Mouse (Mus musculus) hindbrain, embryonic 11.5 days (tissue): ENCODE data around the gene Fastkd1. TPM values are rescaled to one million over a fixed set of nuclear protein-coding genes. Genes with fewer than 3 reads are reported as not detected.
A peak's percentile ranks its signal among the peaks of the same experiment; 100 is the strongest.
"Not testable (repeated sequence)": the region's sequence is repeated elsewhere in the genome, so short reads cannot be mapped to it uniquely, and the experiment has no call there.

Source experiments
- ATAC-seq: fragments of 200-750 bp; cut with Nextera tagmentation; 2 replicates; pipeline ENCODE4 v1.8.0; 2017; ENCODE audit warnings: mild to moderate bottlenecking, moderate TSS enrichment, moderate library complexity; ENCODE audit not compliant: low FRiP score
- DNase-seq: peaks from one replicate; pipeline ENCODE4 v3.0.0-alpha.2; 2015; ENCODE audit warnings: low spot score
- H3K27ac ChIP-seq: fragments of 300-500 bp; sonication (generic); 2 replicates; pipeline ENCODE4 v1.5.1; 2014; ENCODE audit warnings: mild to moderate bottlenecking, low read depth, low read length
- H3K27me3 ChIP-seq: fragments of 300-500 bp; sonication (generic); 2 replicates; pipeline ENCODE4 v1.6.1; 2014; ENCODE audit warnings: mild to moderate bottlenecking, low read length, moderate library complexity, mixed read lengths; ENCODE audit not compliant: control insufficient read depth, insufficient read depth
- H3K36me3 ChIP-seq: fragments of 300-500 bp; sonication (generic); 2 replicates; pipeline ENCODE4 v1.6.1; 2014; ENCODE audit warnings: mild to moderate bottlenecking, low read length, moderate library complexity, mixed read lengths; ENCODE audit not compliant: control insufficient read depth, insufficient read depth
- H3K4me1 ChIP-seq: fragments of 300-500 bp; sonication (generic); replicated peaks from 2 replicates; pipeline ENCODE4 v1.6.1; 2014; ENCODE audit warnings: low read length, mixed read lengths; ENCODE audit not compliant: control insufficient read depth, insufficient read depth
- H3K4me2 ChIP-seq: fragments of 300-500 bp; sonication (generic); replicated peaks from 2 replicates; pipeline ENCODE4 v1.6.1; 2014; ENCODE audit warnings: mild to moderate bottlenecking, low read depth, low read length
- H3K4me3 ChIP-seq: fragments of 300-500 bp; sonication (generic); 2 replicates; pipeline ENCODE4 v1.5.1; 2014; ENCODE audit warnings: low read depth, low read length
- H3K9ac ChIP-seq: fragments of 300-500 bp; sonication (generic); 2 replicates; pipeline ENCODE4 v1.6.1; 2014; ENCODE audit warnings: low read depth, low read length
- H3K9me3 ChIP-seq: fragments of 300-500 bp; sonication (generic); 2 replicates; pipeline ENCODE4 v1.6.1; 2016; ENCODE audit warnings: low read length; ENCODE audit not compliant: control insufficient read depth
- WGBS: fragments of 180-500 bp; shearing (Covaris S2); extraction: QIAGEN DNeasy Blood & Tissue Kit; methylation state at CpG from one replicate; pipeline ENCODE4 v1.1.7; 2014; 5-methylcytosine and 5-hydroxymethylcytosine counted together
- polyA plus RNA-seq: library from polyadenylated mRNA; unstranded; fragments of >200 nt; fragmentation: Nextera tagmentation; extraction: Ambion mirVana; gene quantifications from 2 replicates; pipeline ENCODE4 v1.2.1, GENCODE M21; 2014

Fastkd1 gene
- polyA plus RNA-seq, 1 experiment from 2014 or later = 19.5 TPM

DNA sequence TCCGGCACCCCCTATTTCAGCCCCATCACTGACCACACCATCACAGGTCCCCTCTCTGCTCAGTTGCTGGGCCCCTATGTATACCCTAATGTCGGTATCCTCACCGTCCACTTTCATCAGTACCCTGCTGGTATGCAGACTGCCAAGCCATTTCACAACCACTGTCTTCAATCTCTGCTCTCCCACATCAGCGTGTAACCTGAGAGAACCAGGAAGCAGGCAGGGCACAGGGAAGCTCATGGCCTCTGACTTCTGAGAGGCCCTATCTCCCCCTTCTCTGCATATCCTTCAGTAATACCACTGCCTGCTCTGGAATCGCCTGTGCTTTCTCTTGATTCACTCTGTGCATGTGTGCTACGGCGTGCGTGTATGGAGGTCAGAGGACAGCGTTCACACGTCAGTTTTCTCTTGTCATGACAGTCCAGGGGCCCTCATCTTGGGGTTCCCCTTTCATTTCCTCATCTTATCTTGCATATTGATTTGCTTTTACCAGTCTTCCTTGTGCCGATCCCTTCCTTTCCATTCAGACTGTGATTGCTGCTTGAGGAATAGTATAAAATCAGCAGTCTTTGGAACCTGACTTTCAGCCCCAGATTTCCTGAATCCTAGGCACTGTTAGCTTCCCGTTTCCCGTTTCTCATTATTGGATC is 49.4 kb downstream of the Fastkd1 start:
- 80% methylated on average over 13 of the region's 13 CpGs for WGBS
- Histone ChIP-seq H3K4me2 (no peak overlapping the region), H3K9me3 (no peaks in the 10 kb centered on the region), H3K27ac (no peak overlapping the region), H3K4me1 (no peaks in the 10 kb centered on the region), H3K4me3 (no peak overlapping the region), H3K9ac (no peak overlapping the region), H3K36me3 (no peaks in the 10 kb centered on the region), H3K27me3 (no peaks in the 10 kb centered on the region)
- DNase-seq (no peak), ATAC-seq (no peak)

DNA sequence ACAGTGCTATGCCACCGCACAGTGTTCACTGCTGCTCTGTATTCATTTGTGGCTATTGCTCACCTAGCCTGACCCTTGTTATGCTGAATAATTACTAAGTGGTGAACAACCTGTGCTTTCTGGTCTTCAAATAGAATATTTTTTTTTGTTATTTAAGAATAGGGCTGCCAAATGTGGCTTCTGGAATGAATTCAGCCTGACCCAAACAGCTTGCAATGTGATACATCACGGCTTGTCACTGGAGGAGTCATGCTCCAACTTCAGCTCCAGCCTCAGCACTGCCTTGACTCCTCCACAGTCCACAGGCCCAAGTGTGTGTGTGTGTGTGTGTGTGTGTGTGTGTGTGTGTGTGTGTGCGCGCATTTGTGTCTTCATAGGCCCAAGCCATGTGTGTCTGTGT is 54.0 kb downstream of the Fastkd1 start:
- H3K27ac ChIP-seq = no peak overlapping the region
- no peak overlapping the region for H3K4me3 ChIP-seq
- H3K9me3 ChIP-seq = no peaks in the 10 kb centered on the region
- H3K36me3 ChIP-seq = no peaks in the 10 kb centered on the region
- no peaks in the 10 kb centered on the region for H3K27me3 ChIP-seq
- H3K4me1 ChIP-seq = no peaks in the 10 kb centered on the region
- ATAC-seq (no peak), DNase-seq (no peak)
- no peak overlapping the region for H3K4me2 ChIP-seq
- H3K9ac ChIP-seq = no peak overlapping the region
- WGBS = 98% methylated on average over 4 of the region's 4 CpGs

DNA sequence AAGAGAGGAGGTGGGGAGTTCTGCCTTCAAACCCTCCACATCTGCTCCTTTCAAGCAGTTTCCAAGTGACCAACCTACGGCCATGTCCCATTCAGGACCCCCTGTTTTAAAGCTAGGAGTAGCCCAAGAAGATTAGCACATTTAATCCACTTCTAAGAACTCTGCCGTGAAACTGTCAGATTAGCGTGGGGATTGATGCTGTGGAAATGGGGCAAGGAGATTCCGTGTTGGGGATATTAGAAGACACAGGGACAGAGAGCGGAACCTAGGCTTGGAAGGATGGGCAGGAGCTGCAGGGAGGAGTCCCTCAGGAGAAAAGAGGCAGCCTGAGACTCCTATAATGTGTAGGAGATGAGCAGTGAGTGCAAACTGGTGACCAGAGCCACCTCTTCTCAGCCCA is 63.6 kb downstream of the Fastkd1 start:
- no peaks in the 10 kb centered on the region for H3K9me3 ChIP-seq
- no peaks in the 10 kb centered on the region for H3K36me3 ChIP-seq
- no peaks in the 10 kb centered on the region for H3K4me1 ChIP-seq
- H3K4me3 ChIP-seq = no peak overlapping the region
- 91% methylated on average over 5 of the region's 5 CpGs for WGBS
- ATAC-seq = no peak
- no peaks in the 10 kb centered on the region for H3K27me3 ChIP-seq
- H3K9ac ChIP-seq = no peak overlapping the region
- no peak overlapping the region for H3K27ac ChIP-seq
- DNase-seq = no peak
- no peak overlapping the region for H3K4me2 ChIP-seq

DNA sequence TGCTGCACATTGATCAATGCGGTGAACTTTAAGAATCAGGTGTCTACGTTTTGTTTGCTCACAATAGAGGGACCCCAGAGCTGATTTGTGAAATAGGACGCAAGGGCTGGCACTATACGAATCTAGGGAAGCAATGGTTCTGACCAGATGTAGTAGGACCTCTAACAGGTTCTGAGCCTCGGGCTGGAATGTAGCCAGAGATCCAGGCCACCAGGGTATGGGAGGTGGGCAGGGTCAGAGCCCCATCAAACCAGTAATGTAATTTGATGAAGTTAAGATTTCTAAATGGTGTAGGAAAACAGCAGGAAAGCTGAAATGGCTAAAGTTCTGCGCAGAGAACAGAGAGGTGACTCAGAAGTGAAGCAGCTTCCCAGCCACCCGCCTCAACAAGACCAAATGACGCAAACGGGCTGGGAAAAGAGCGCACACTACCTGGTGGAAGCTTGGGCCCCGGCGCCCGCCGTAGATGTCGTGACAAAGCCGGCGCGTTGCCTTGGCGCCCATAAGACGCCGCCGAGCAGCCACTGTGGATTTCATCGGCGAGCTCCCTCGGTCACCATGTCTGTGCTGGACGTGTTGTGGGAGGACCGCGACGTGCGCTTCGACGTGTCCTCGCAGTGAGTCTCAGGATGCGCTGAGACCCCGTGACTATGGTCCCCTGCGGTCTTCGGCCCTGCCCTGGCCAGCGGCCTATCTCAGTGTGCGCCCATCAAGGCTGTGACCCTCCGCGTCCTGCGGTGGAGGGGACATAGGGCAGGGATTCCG is 66.4 kb downstream of the Fastkd1 start, which contains the start of gene Bbs5:
TSS of gene Bbs5 (plus strand) at position 446 of the 765 bp plus-strand sequence.
- H3K4me3 ChIP-seq = peak within 1 kb of the TSS; percentile 75
- H3K4me2 ChIP-seq = peak within 1 kb of the TSS; percentile 76
- no peak within 1 kb of the TSS for H3K27ac ChIP-seq
- H3K4me1 ChIP-seq = no peaks in the 10 kb centered on the region
- H3K9me3 ChIP-seq = no peaks in the 10 kb centered on the region
- WGBS = 3% methylated on average over 43 of the region's 43 CpGs
- H3K27me3 ChIP-seq = no peaks in the 10 kb centered on the region
- H3K9ac ChIP-seq = peak within 1 kb of the TSS; percentile 72
- no peaks in the 10 kb centered on the region for H3K36me3 ChIP-seq
- peak; percentile 92 for DNase-seq
- ATAC-seq = peak; percentile 94

DNA sequence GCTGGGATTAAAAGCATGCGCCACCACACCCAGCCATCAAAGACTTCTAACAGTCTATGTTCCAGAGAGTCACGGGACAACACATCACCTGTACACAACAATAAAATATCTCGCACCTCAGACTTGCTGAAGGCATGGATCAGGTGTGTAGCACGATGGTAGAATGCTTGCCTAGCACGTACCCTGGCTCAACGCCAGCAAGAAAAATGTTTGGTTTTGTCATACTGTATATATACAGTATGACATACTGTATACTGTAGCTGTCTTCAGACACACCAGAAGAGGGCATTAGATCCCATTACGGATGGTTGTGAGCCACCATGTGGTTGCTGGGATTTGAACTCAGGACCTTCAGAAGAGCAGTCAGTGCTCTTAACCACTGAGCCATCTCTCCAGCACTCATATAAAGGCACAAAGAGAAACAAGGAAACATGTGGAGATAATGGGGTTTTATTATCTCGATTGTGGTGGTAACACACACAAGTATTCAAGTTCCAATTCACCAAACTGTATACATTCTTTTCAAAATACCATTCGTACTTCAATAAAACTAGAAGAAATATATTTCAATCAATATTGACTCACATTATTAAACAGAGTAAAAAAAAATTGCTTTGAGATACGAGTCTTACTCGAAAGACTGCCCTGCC is 68.2 kb downstream of the Fastkd1 start:
- Histone ChIP-seq H3K36me3 (no peaks in the 10 kb centered on the region), H3K4me3 (no peak overlapping the region), H3K4me1 (no peaks in the 10 kb centered on the region), H3K27me3 (no peaks in the 10 kb centered on the region), H3K9ac (no peak overlapping the region), H3K4me2 (no peak overlapping the region), H3K9me3 (no peaks in the 10 kb centered on the region), H3K27ac (no peak overlapping the region)
- WGBS = 95% methylated on average over 11 of the region's 11 CpGs
- ATAC-seq (no peak), DNase-seq (no peak)

DNA sequence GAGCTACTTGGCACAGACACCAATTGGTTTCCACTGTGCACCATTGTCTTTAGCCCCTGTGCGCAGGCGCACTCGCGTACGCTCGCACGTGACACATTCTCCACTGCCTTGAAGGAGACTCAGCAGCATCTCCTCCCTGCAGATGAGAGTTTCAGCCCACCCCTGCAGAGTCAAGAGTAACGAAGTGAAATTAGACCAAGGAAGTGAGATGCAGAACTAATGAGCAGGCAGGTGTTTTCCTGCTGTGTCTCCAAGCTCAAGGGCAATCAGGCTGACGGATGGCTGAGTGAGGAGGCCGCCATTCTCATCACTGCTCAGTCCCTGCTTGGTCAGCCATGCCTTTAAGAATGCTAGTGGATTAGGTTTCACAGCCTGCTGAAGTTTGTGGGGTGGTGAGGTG is 73.2 kb downstream of the Fastkd1 start:
- no peaks in the 10 kb centered on the region for H3K27me3 ChIP-seq
- H3K36me3 ChIP-seq = no peaks in the 10 kb centered on the region
- no peaks in the 10 kb centered on the region for H3K9me3 ChIP-seq
- DNase-seq = no peak
- no peak overlapping the region for H3K27ac ChIP-seq
- no peaks in the 10 kb centered on the region for H3K4me1 ChIP-seq
- ATAC-seq = no peak
- H3K9ac ChIP-seq = no peak overlapping the region
- no peak overlapping the region for H3K4me3 ChIP-seq
- no peak overlapping the region for H3K4me2 ChIP-seq
- WGBS = 71% methylated on average over 10 of the region's 10 CpGs

DNA sequence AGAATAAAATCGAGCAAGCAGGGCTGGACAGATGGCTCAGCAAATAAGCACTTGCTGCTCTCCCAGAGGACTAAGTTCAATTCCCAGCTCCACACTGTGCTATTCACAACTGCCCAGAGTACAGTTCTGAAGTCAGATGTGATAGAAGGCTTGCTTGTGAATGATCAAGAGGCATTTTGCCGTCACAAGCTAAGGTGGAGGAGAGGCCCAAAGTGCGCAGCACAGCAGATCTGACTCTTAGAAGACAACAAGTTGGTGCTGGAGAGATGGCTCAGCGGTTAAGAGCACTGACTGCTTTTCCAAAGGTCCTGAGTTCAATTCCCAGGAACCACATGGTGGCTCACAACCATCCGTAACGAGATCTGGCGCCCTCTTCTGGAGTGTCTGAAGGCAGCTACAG is 75.3 kb downstream of the Fastkd1 start:
- H3K27ac ChIP-seq, H3K4me1 ChIP-seq, H3K9ac ChIP-seq, ATAC-seq, H3K4me3 ChIP-seq, DNase-seq, H3K4me2 ChIP-seq, H3K27me3 ChIP-seq, H3K9me3 ChIP-seq, H3K36me3 ChIP-seq: not testable (repeated sequence)
- WGBS = 75% methylated on average over 7 of the region's 7 CpGs
